Mouse (Mus musculus): ENCODE measurements at regions not wholly inside any gene's neighbourhood (a gene's known extent, or its start where the extent isn't known, plus 50 kb on each side); places are given as distances from the start of the nearest gene placed in this dataset.
A peak's percentile ranks its signal among the peaks of the same experiment; 100 is the strongest.

DNA sequence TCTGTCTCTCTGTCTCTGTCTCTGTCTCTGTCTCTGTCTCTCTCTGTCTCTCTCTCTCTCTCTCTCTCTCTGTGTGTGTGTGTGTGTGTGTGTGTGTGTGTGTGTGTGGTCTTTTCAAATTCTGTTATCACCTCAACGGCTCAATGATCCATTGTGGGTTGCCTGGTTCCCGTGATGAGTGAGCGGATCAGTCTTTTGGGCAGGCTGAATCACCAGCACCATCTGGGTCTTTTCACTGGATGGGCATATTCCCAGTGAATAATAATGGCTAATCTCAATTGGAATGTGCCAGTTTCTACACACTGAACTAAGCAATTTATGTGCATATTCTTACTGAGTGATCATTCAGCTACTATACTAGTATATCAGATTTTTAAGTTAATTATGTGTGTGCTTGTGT lies 216.4 kb downstream of the Lmx1a start:
- H3K27ac ChIP-seq: no peak overlapping the region
- no peak for TF ChIP-seq CTCF (conservative IDR thresholded peaks at IDR 0.05)
- H3K4me3 ChIP-seq: no peak overlapping the region
- peak; percentile 37 to 61 for DNase-seq (ENCODE audit: low spot score in 2 of 2)

DNA sequence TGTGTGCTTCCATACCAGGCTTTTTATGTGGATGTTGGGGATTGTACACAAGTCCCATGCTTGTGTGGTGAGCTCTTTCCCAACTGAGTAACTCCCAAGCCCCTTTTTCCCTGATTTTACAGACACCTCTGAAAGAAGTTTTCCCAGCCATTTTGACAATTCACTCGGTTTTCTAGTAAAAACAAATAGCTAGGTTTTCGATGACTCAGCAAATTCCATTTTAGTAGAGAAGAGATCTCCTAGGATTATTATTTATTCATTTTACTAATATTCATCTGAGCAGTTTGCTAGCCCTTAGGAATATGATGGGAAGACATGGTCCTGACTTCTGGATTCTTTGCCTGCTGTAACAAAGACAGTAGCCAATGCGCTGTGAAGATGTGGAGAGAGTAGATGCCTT lies 223.0 kb downstream of the Lmx1a start:
- Histone ChIP-seq H3K4me3 (no peak overlapping the region), H3K27ac (no peak overlapping the region)
- TF ChIP-seq CTCF (conservative IDR thresholded peaks at IDR 0.05): no peak
- DNase-seq (ENCODE audit: low spot score in 2 of 2): no peak

DNA sequence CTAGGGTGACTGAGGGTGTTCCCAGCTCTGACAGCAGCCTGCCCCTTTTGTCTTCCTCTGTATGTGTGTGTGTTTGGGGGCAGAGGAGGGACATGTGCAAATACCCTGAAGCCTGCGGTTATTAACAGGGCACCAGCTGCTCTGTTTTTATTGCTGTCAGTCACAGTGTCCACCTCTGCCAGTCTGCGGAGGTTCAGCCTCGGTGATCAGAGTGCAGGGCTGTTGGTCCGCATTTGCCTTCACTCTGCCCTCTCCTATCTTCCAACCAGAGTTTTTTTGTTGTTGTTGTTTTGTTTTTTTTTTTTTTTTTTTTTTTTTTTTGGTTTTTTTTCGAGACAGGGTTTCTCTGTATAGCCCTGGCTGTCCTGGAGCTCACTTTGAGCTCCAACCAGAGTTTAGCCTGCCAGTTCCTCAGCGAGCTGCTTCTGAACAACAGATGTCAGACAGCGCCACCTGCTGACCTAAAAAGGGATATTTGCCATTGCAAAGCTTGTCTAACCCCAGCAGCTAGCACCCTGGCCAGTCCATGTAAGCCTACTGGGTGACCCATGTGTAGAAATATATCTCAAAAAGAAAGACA lies 226.0 kb downstream of the Lmx1a start:
- no peak overlapping the region for H3K27ac ChIP-seq
- peak; percentile 97 for TF ChIP-seq CTCF (conservative IDR thresholded peaks at IDR 0.05)
- DNase-seq (ENCODE audit: low spot score in 2 of 2): peak; percentile 72 to 86
- no peak overlapping the region for H3K4me3 ChIP-seq

DNA sequence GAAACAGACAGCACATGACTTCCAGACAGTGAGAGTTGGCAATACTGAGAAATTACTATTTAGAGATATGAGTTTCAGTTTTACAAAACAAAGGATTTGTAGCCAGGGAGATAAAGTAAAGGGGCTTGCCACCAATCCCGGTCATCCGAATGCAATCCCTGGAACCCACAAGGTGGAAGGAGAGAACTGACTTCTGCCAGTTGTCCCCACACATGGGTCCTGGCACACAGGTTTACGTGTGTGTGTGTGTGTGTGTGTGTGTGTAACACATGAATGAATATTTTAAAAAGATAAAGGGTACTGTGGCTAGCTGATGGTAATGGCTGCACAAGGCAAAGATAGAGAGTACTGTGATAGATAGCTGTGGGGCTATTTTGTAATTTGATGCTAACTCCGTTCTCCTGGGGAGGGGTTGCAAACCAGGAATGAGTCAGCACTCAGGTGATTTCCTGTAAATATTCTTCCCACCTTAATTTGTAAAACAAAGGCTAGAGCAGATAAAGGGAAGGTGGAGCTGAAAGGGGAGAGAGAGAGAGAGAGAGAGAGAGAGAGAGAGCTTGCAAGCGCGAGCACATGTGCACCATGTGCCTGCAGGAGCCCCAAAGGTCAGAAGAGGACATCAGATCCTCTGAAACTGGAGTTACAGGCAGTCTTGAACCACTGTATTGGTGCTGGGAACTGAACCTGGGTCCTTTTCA lies 226.7 kb downstream of the Lmx1a start:
- no peak for DNase-seq (ENCODE audit: low spot score in 2 of 2)
- no peak for TF ChIP-seq CTCF (conservative IDR thresholded peaks at IDR 0.05)
- Histone ChIP-seq H3K27ac (no peak overlapping the region), H3K4me3 (no peak overlapping the region)

DNA sequence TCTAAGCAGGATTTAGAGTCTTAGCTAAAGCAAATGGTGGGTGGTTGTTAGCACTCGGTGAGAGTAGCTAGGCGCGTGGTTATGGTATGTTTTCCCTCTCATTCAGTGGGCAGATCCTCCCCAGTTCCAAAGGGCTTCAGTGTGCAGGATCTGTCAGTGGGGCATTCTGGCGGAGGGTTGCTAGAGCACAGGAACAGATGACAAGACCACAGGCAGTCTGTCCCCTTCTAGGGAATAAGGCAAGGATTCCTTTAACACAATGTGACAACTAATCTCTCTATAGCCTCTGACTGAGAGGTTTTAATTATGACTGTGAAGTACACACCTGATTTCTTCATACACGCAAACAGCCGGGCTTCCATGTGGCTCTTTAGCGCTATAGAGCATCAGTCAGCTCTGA lies 233.9 kb downstream of the Lmx1a start:
- no peak for TF ChIP-seq CTCF (conservative IDR thresholded peaks at IDR 0.05)
- Histone ChIP-seq H3K27ac (no peak overlapping the region), H3K4me3 (no peak overlapping the region)
- DNase-seq (ENCODE audit: low spot score in 2 of 2): no peak

DNA sequence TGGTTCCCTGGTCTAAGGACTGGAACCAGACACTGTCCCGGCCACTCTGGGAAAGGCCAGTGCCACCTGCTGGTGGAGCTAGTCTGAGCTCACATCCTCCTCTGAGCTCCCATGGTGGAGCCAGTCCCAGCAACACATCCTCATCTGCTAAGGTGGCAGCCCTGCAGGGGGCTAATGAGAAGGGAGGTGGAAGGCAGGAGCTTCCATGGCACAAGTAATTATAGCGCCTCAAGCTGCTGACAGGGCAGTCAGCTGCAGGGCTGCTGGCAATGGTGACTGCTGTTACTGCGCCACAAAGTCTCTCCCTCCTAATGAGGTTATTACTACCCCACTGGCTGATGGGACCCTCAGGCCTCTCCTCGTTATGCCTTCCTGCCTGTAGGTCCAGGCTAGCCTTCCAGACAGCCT lies 239.0 kb downstream of the Lmx1a start:
- DNase-seq (ENCODE audit: low spot score in 2 of 2): no peak
- peak; percentile 65 for TF ChIP-seq CTCF (conservative IDR thresholded peaks at IDR 0.05)
- Histone ChIP-seq H3K4me3 (no peak overlapping the region), H3K27ac (no peak overlapping the region)

DNA sequence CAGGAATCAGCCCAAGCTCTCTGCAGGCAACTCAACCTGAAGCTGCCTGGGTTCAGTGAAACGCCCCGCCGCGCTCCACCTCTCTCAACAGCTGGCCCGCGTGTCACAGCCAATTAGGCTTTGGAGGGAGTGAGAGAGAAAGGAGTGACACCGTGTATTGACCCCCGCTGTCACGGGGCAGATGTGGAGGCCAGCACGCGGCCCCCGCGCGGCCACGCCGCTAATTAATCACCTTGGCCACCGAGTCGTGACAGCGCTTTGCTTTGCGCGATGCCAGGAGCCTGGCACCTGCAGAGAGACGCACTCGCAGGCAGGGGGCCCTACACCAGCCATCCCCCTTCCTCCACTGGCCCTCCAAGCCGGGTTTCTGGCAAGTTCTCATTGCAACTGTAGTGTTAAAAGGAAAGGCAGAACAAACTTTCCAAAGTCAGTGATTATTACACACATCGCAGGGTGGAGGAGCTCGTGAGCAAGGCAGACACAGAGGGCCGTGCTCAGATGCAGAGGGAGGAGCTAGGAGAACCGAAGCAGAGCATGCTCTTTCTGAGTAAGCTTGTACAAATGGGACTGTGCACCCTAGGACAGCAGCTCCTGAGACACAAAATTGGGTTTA lies 240.8 kb downstream of the Lmx1a start:
- TF ChIP-seq CTCF (conservative IDR thresholded peaks at IDR 0.05): peak; percentile 60
- no peak for DNase-seq (ENCODE audit: low spot score in 2 of 2)
- peak overlapping the region; percentile 39 for H3K4me3 ChIP-seq
- H3K27ac ChIP-seq: no peak overlapping the region

- peak; percentile 54 to 63 for DNase-seq (ENCODE audit: low spot score in 2 of 2)
- TF ChIP-seq CTCF (conservative IDR thresholded peaks at IDR 0.05): peak; percentile 87
- Histone ChIP-seq H3K27ac (no peak overlapping the region), H3K4me3 (no peak overlapping the region)
These were observed 243.1 kb downstream of the Lmx1a start for GRCm38 (mm10) chr1:167932088-167932487.

DNA sequence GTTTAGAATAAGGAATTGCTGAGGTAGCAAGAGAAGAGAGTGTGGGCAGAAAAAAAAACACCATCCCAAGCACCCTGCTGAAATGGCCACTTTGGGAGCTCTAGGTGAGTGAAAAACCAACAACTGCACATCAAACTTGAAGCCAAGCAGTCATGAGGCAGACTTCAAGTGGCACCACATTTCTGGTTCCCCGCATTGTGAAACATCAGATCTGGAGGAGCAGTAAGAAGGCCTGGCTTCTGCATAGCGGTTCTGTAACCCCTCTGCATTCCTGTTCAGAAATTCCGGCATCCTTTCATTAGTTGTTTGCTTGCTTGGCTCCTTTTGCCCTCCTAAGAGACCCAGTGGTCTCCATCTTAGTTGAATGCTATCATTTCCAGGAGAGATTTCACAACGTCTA lies 247.7 kb downstream of the Lmx1a start:
- no peak for DNase-seq (ENCODE audit: low spot score in 2 of 2)
- Histone ChIP-seq H3K27ac (no peak overlapping the region), H3K4me3 (no peak overlapping the region)
- TF ChIP-seq CTCF (conservative IDR thresholded peaks at IDR 0.05): no peak

DNA sequence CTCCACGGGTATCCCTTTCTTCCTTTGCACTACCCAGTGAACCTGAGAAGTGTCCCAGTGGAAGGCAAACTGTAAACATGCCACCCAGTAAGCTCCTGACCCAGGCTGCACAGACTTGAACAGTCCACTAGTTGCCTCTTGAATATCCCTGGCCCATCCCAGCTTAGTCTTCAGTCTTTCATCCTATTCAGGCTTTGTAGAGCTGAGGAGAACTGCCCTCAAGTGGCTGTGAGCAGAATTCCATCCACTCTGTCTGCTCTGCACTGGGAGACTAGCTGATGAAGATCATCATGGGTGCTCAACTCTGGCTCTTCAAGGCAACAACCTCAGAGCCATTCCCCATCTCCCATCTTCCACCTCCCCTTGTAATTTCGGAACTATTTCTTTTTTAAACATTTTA lies 249.1 kb downstream of the Lmx1a start:
- no peak overlapping the region for H3K4me3 ChIP-seq
- H3K27ac ChIP-seq: no peak overlapping the region
- DNase-seq (ENCODE audit: low spot score in 2 of 2): no peak
- TF ChIP-seq CTCF (conservative IDR thresholded peaks at IDR 0.05): peak; percentile 57

- DNase-seq (ENCODE audit: low spot score in 2 of 2): peak; percentile 44 to 56
These were observed 253.0 kb downstream of the Lmx1a start for GRCm38 (mm10) chr1:167942037-167942470.

DNA sequence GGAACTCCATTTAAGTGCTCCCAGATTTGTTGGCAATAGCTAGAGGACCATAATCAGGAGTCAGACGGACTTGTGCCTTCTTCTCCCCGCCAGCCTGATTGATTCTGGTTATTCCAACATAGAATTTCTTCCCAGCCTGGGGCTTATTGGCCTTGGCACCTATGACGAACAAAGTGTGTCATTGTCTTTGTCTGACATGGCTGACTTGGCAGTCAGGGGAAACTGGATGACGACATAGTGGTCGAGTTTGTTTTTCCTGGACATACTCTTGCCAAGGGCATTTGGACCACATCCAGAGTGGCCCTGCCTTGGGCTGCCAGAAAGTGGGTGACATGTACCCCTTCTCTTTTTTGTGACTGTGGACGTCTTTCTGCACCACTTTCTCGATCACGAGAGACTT lies 254.1 kb downstream of the Lmx1a start:
- Histone ChIP-seq H3K27ac (no peak overlapping the region), H3K4me3 (no peak overlapping the region)
- DNase-seq (ENCODE audit: low spot score in 2 of 2): no peak
- TF ChIP-seq CTCF (conservative IDR thresholded peaks at IDR 0.05): no peak

More at GRCm38 (mm10) chr1:167942037-167942470, 253.0 kb downstream of the Lmx1a start:
- no peak overlapping the region for H3K27ac ChIP-seq
- TF ChIP-seq CTCF (conservative IDR thresholded peaks at IDR 0.05): peak; percentile 93
- peak overlapping the region; percentile 43 for H3K4me3 ChIP-seq

DNA sequence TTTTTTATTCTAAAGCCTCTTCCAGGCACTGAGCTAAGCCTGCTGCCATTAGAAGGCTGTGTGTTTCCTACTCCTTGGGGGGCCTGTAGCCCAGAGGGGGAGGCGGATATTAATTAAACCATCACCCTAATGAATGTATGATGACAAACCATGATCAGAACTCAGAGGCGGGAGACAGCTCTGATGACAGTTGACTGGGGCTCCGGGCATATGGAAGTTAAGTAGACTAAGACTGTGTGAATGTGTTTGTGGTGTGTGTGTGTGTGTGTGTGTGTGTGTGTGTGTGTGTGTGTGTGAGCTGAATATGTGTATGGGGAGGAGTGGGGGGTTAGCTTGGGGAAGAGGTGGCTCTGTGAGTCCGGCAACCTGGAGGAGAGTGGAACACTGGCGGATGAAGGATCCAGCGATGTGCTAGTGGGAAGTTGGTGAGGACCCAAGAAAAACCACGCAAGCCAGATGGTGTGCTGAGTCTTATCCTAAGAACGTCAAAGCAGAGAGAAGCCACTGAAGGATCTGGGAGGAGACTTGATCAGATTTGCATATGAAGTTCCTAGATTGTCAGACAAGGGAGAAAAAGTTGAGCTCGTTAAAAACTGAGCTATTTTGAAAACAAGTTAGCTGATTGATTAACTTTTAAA lies 256.7 kb downstream of the Lmx1a start:
- H3K27ac ChIP-seq: peak overlapping the region; percentile 36; the same call in 1 of the 2 replicates
- TF ChIP-seq CTCF (conservative IDR thresholded peaks at IDR 0.05): no peak
- peak; percentile 50 to 79 for DNase-seq (ENCODE audit: low spot score in 2 of 2)
- no peak overlapping the region for H3K4me3 ChIP-seq
